Mouse (Mus musculus) left cerebral cortex, postnatal 25 days (tissue): ENCODE results near the gene Rpl36. TPM values are rescaled to one million over a fixed set of nuclear protein-coding genes. Genes with fewer than 3 reads are reported as not detected.
"Not testable (repeated sequence)": the region's sequence is repeated elsewhere in the genome, so short reads cannot be mapped to it uniquely, and the experiment has no call there.

ENCODE experiments used
- DNase-seq, 2 experiments: peaks; one replicate each; pipeline ENCODE4 v3.0.0; 2022; ENCODE audit warnings: low spot score in 2 of 2, mixed read lengths in 1 of 2
- intact Hi-C: fragments of 180-260 bp; cut with DNase I; formaldehyde crosslinking; loops from one replicate; pipeline ENCODE4 v1.15.1; 2025
- total RNA-seq, 2 experiments: library from RNA; stranded (reverse); gene quantifications; 2 replicates each; pipeline ENCODE4 v1.2.3; 2021

The Rpl36 gene
- total RNA-seq, 2 experiments from 2014 or later, result 334 to 355 TPM

- DNase-seq, result no peak
- intact Hi-C loops, result no loop called here
Observed at GRCm38 (mm10) chr17:56605431-56605830, 7.8 kb upstream of the Rpl36 start.

GRCm38 (mm10) chr17:56607521-56608062 lies 5.6 kb upstream of the Rpl36 start:
- no peak for DNase-seq
- intact Hi-C loops, result loop anchor here (2.0 kb wide), 1 partner anchor 23 kb away; the partner anchor contains the start of genes Safb and Safb2

- intact Hi-C loops, result loop anchor here (2.0 kb wide), 1 partner anchor 24 kb away; the partner anchor contains the start of genes Safb and Safb2
- no peak for DNase-seq
Observed at GRCm38 (mm10) chr17:56608699-56609098, 4.5 kb upstream of the Rpl36 start.

GRCm38 (mm10) chr17:56609452-56610171 lies 3.6 kb upstream of the Rpl36 start, which contains the start of gene 2410015M20Rik:
Gene 2410015M20Rik, minus strand, starts transcription at chr17:56609771.
- intact Hi-C loops, result loop anchor here (2.0 to 5.0 kb wide), 2 partner anchors 25 to 63 kb away; partner anchors contain the start of genes Ranbp3, Safb and Safb2
- peak; percentile 97 to 99 for DNase-seq

- no peak for DNase-seq
- intact Hi-C loops, result loop anchor here (5.0 kb wide), 1 partner anchor 61 kb away; the partner anchor contains the start of gene Ranbp3
Observed at GRCm38 (mm10) chr17:56611323-56611722, 1.9 kb upstream of the Rpl36 start.

- intact Hi-C loops, result loop anchor here (5.0 kb wide), 1 partner anchor 60 kb away; the partner anchor contains the start of gene Ranbp3
- no peak for DNase-seq
Observed at GRCm38 (mm10) chr17:56611861-56612564, 1.2 kb upstream of the Rpl36 start.

- DNase-seq, result not testable (repeated sequence)
- intact Hi-C loops, result loop anchor here (5.0 kb wide), 1 partner anchor 60 kb away; the partner anchor contains the start of gene Ranbp3
Observed at GRCm38 (mm10) chr17:56612565-56612939, 664 bp upstream of the Rpl36 start.

GRCm38 (mm10) chr17:56613893-56614292 lies 677 bp downstream of the Rpl36 start:
- intact Hi-C loops, result loop anchor here (5.0 kb wide), 1 partner anchor 58 kb away; the partner anchor contains the start of gene Ranbp3
- DNase-seq, result peak in 1 of 2 experiments; percentile 41

- intact Hi-C loops, result loop anchor here (5.0 kb wide), 1 partner anchor 58 kb away; the partner anchor contains the start of gene Ranbp3
- DNase-seq, result no peak
Observed at GRCm38 (mm10) chr17:56614391-56615135, 1.3 kb downstream of the Rpl36 start.

- intact Hi-C loops, result no loop called here
Observed at GRCm38 (mm10) chr17:56615136-56615784, 2.0 kb downstream of the Rpl36 start.

GRCm38 (mm10) chr17:56615792-56616191 lies 2.6 kb downstream of the Rpl36 start:
- no peak for DNase-seq
- intact Hi-C loops, result no loop called here

More at GRCm38 (mm10) chr17:56615136-56615784, 2.0 kb downstream of the Rpl36 start:
- DNase-seq, result no peak

- intact Hi-C loops, result no loop called here
- DNase-seq, result no peak
Observed at GRCm38 (mm10) chr17:56616725-56617124, 3.5 kb downstream of the Rpl36 start.

GRCm38 (mm10) chr17:56617628-56618027 lies 4.4 kb downstream of the Rpl36 start:
- intact Hi-C loops, result no loop called here
- DNase-seq, result no peak

GRCm38 (mm10) chr17:56625495-56625894 lies 12.3 kb downstream of the Rpl36 start:
- intact Hi-C loops, result no loop called here

GRCm38 (mm10) chr17:56626260-56626659 lies 13.0 kb downstream of the Rpl36 start:
- intact Hi-C loops, result no loop called here
- no peak for DNase-seq

More at GRCm38 (mm10) chr17:56625495-56625894, 12.3 kb downstream of the Rpl36 start:
- DNase-seq, result no peak

- peak; percentile 94 to 97 for DNase-seq
- intact Hi-C loops, result loop anchor here (1.0 kb wide), 1 partner anchor 41 kb away; no protein-coding TSS in a partner anchor
Observed at GRCm38 (mm10) chr17:56626754-56627470, 13.7 kb downstream of the Rpl36 start, which contains the start of gene Lonp1. Gene Lonp1, minus strand, starts transcription at chr17:56626887.

GRCm38 (mm10) chr17:56627530-56628277 lies 14.5 kb downstream of the Rpl36 start, which contains the start of gene Catsperd:
Gene Catsperd, plus strand, starts transcription at chr17:56628143.
- DNase-seq, result peak in 1 of 2 experiments; percentile 11
- intact Hi-C loops, result loop anchor here (1.0 kb wide), 1 partner anchor 41 kb away; no protein-coding TSS in a partner anchor
